Mouse (Mus musculus) lung, adult 18-20 months (tissue): ENCODE results near the gene Wdtc1.

ENCODE experiments used
- DNase-seq, 2 experiments: peaks; one replicate each; pipeline ENCODE4 v3.0.0; 2022; ENCODE audit warnings: mixed read lengths in 2 of 2

Wdtc1 gene

DNA sequence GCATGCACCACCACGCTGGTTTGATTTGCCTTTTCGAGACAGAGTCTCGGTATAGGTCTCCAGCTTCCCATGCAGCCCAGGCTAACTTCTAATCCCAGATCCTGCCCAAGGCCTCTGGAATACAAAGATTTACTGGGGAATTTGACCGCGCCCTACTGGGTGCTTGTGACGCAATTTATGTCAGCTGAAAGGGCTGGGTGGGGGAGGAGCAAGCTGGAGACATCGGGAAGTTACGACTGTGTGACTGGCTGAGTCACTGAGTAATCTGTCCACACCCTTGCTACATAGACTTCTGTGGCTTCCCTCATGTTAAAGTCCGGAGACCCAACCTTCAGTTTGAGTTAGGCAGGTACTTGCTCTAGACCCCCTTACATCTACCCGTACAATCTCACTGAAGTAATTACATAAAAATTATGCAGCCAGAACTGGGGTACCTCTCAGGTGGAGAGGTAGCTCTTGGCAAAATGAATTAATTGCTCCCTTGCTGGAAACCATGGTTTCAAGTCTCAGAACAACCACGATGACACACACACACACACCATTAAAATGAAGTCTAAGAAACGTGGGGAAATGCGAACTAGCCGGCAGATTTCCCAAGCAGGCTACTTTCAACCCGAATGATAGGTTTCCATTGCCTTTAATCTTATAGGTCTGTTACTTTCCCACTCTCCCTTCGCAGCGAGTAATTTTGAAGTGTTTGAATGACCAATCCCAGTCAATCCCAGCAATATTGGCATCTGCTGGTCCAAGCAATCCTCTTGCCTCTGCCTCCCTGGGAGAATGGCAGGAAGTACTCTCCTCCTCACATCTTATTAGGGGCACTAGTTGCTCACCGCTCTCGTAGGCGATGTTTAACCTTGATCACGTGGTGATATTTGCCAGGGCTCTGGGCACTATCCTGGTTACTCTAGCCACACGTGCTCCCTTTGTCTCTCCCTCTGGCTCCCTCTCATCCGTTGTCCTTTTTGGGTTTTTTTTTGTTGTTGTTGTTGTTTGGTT, at the start of gene Wdtc1:
Gene Wdtc1, minus strand, starts transcription at position 115 of the 999 bp plus-strand sequence.
- DNase-seq, result peak; percentile 52 to 54

- DNase-seq, result no peak
Observed at GRCm38 (mm10) chr4:133402011-133402410, 48.7 kb upstream of the Wdtc1 start.

DNA sequence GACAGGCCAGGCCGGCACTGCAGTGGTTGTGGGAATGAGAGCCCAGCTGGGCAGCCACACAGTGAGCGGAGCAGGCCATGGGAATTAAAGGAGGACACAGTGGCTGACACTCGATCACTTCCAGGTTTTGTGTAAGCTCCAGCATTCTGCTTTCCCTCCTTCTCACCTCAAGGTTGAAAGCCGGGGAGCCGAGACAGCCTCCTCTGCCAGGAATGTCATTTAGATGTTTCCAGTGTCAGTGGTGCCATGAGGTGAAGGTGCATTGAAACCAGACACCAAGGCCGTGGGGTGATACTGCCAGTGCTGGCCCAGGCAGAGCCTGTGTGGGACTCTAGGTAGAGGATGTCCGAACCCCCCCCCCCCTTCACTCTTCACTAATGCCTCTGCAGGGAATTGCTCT, 46.8 kb upstream of the Wdtc1 start:
- DNase-seq, result no peak

DNA sequence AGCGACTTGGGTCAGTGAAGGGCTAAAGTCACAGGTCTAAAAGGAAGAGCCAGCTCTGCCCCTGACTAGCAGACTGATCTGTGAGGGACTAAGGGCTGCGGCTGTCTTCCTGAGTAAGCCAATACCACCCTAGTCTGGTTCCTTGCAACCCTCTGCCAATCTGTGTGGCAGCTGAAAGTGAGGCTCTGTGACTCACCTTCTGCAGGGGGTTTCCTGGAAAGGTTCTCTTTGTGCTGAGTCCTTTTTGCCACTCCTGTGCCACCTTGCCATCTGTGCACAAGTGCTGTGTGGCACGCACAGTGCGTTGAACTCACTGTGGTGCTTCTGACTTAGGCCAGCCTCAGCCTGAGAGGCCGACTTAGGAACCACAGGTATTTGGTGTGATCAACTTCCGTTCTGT, 46.2 kb upstream of the Wdtc1 start:
- no peak for DNase-seq

DNA sequence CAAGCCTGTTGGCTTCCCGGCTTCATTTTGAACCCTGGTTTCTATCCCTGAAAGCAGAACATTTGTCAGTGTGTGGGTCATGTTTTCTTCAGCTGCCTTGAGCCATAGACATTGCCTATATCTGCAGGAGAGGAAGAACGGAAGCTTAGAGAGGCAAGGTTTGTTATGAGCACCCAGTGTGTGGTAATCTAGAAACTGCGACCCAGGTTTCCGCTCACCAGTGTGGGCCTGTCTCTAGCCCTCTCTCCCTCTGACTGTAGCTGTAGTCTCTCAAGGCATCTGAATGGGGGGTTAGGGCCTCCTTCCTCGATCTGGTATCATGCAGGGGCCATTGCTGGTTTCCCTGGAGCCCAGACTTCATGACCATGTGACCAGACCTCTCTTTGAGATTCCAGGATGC, 45.3 kb upstream of the Wdtc1 start:
- DNase-seq, result no peak

- DNase-seq, result no peak
Observed at GRCm38 (mm10) chr4:133397961-133398360, 44.7 kb upstream of the Wdtc1 start.

GRCm38 (mm10) chr4:133397299-133397698, 44.0 kb upstream of the Wdtc1 start:
- DNase-seq, result no peak

DNA sequence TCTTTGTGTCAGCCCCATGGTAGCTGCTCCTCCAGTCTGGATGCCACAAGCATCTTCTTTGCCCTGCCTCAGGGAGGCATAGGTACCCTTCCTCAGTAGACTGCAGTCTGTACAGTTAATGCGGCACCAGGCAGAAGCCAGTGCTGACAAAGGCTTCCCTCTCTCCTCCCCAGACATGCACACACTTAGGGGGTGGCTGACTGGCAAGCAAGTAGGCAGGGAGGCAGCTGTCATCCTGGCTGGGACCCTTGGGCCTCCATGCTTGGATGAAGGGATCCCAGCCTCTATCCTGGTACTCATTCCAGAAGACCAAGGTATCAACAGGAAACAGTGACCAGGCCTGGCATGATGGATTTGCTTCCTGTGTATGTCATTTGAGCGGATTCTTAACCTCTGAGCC, 42.8 kb upstream of the Wdtc1 start:
- DNase-seq, result no peak

GRCm38 (mm10) chr4:133394981-133395573, 41.8 kb upstream of the Wdtc1 start:
- DNase-seq, result no peak

- peak in 1 of 2 experiments; percentile 33 for DNase-seq
Observed at GRCm38 (mm10) chr4:133391185-133392040, 38.1 kb upstream of the Wdtc1 start.

- DNase-seq, result no peak
Observed at GRCm38 (mm10) chr4:133390585-133390984, 37.3 kb upstream of the Wdtc1 start.

DNA sequence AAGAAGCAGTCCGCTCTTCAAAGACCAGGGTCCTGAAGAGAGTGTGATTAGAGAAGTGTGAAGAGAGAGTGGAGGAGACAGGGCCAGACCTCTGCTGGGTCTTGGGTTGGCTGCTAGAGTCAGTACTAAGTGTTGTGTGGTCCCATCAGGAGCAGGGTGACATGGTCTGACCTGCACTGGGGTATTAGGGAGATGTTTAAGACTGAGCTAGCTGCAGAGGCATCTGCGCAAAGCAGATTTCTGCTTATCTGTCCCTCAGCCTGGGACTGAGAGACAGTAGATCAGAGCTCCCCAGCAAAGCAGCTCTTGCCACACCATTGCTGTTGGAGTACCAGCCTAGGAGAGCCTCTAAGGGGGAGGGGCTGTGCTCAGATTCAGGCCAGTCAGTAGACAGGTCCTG, 36.8 kb upstream of the Wdtc1 start:
- no peak for DNase-seq

GRCm38 (mm10) chr4:133388781-133389552, 35.7 kb upstream of the Wdtc1 start:
- peak; percentile 51 to 55 for DNase-seq

GRCm38 (mm10) chr4:133387053-133387452, 33.8 kb upstream of the Wdtc1 start:
- no peak for DNase-seq

GRCm38 (mm10) chr4:133386061-133386797, 32.9 kb upstream of the Wdtc1 start:
- no peak for DNase-seq

- DNase-seq, result no peak
Observed at GRCm38 (mm10) chr4:133381141-133381540, 27.9 kb upstream of the Wdtc1 start.

GRCm38 (mm10) chr4:133380532-133380931, 27.3 kb upstream of the Wdtc1 start:
- DNase-seq, result no peak

- DNase-seq, result no peak
Observed at GRCm38 (mm10) chr4:133379861-133380260, 26.6 kb upstream of the Wdtc1 start.

GRCm38 (mm10) chr4:133379046-133379347, 25.7 kb upstream of the Wdtc1 start:
- DNase-seq, result no peak

- peak in 1 of 2 experiments; percentile 41 for DNase-seq
Observed at GRCm38 (mm10) chr4:133378236-133379045, 25.2 kb upstream of the Wdtc1 start.
